38 mouse cellular contexts compared by ENCODE assay signal in the genomic region with DNA sequence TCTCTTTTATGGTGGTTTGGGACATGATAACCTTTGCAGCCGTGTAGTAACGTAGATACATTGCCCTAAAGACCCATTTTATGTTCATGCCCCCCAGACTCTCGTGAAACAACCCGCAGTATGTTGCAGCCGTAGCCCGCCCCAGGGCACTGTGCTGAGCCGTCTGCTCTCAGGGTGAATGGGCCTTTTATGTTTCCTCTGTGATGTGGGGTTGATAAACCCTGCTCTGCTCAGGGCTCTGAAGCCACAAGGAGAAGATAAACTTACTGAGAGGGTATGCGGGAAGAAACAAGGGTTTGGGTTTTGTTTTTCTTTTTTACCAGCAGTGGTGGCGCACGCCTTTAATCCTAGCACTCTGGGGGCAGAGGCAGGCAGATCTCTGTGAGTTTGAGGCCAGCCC. TPM values are rescaled to one million over a fixed set of nuclear protein-coding genes. Genes with fewer than 3 reads are reported as not detected.
DNase-seq lines count a peak whose midpoint lies in the region; ATAC-seq and TF ChIP-seq lines count a peak whose summit lies in the region.
"Had no signal": no experiment of that assay in that cellular context is flagged by ENCODE, and none has a peak within 500 bp of the region (broad histone marks: within the 10 kb centered on the region; RNA-seq: fewer than 3 reads in every experiment).

No protein-coding gene starts in this region.

- H3K27ac ChIP-seq in thymus, adult 2 months (ENCODE audit: control insufficient read depth, insufficient read depth, low read length), result no peak overlapping the region
- H3K27ac ChIP-seq: embryonic facial prominence, embryonic 10.5 days; embryonic facial prominence, embryonic 15.5 days; forebrain, embryonic 12.5 days; heart, embryonic 10.5 days; heart, embryonic 15.5 days; hindbrain, embryonic 12.5 days; left cerebral cortex, adult 2 months; limb, embryonic 12.5 days; liver, embryonic 15.5 days; midbrain, embryonic 10.5 days; midbrain, embryonic 15.5 days; stomach, embryonic 15.5 days had no signal

- TF ChIP-seq CTCF in thymus, adult 2 months (IDR thresholded peaks at IDR 0.05; ENCODE audit: borderline replicate concordance, control insufficient read depth, extremely low read depth, insufficient read depth, low read length, poor library complexity), result no peak

- 11% methylated on average over 10 of the region's 10 CpGs for WGBS in thymus, adult 2 months

- ATAC-seq in common myeloid progenitor, adult 5-6 weeks (replicated peaks; ENCODE audit: low read depth, poor library complexity, severe bottlenecking), result 0 out of 2 replicates have a peak, but pooled peaks have one; percentile 25
- no peak for ATAC-seq in granulocyte monocyte progenitor cell, adult 5-6 weeks (replicated peaks; ENCODE audit: poor library complexity, severe bottlenecking)
- ATAC-seq: forebrain, postnatal 0 days; midbrain, embryonic 15.5 days had no signal

- H3K4me3 ChIP-seq in thymus, adult 2 months (ENCODE audit: control insufficient read depth, insufficient read depth, low read length), result no peak overlapping the region
- H3K4me3 ChIP-seq: embryonic facial prominence, embryonic 10.5 days; embryonic facial prominence, embryonic 15.5 days; forebrain, embryonic 12.5 days; heart, embryonic 10.5 days; heart, embryonic 15.5 days; hindbrain, embryonic 12.5 days; left cerebral cortex, adult 2 months; limb, embryonic 12.5 days; liver, embryonic 15.5 days; midbrain, embryonic 10.5 days; midbrain, embryonic 15.5 days; stomach, embryonic 15.5 days had no signal

- peak; percentile 28 for DNase-seq in thymus, adult 2 months
- DNase-seq in thymus, adult 18-20 months, result no peak
- peak; percentile 36 for DNase-seq in thymus, postnatal 14 days
- DNase-seq in right cerebral cortex, adult 18-20 months, result no peak
- no peak for DNase-seq in ovary, postnatal 10 days (ENCODE audit: low spot score)
- DNase-seq: adrenal gland, postnatal 25 days; cerebellum, adult 11-12 months; cerebellum, postnatal 10 days; forebrain, postnatal 0 days; gastrocnemius, postnatal 10 days; kidney, adult 11 months; kidney, postnatal 14 days; layer of hippocampus, adult 9-11 months; lung, embryonic 14.5 days; right cerebral cortex, postnatal 14 days had no signal

- TF ChIP-seq POLR2A in thymus, adult 2 months (IDR thresholded peaks at IDR 0.05; ENCODE audit: control insufficient read depth, extremely low read depth, insufficient read depth, low read length, poor library complexity), result no peak

- H3K27me3 ChIP-seq in thymus, adult 2 months (ENCODE audit: control insufficient read depth, insufficient read depth, low read length), result no peaks in the 10 kb centered on the region
- H3K27me3 ChIP-seq: embryonic facial prominence, embryonic 15.5 days; forebrain, embryonic 12.5 days; heart, embryonic 15.5 days; hindbrain, embryonic 12.5 days; limb, embryonic 12.5 days; midbrain, embryonic 15.5 days; stomach, embryonic 15.5 days had no signal

- H3K4me1 ChIP-seq in thymus, adult 2 months (replicated peaks; ENCODE audit: control insufficient read depth, insufficient read depth, low read length), result peaks cover 8% of the 10 kb centered on the region
- H3K4me1 ChIP-seq: embryonic facial prominence, embryonic 10.5 days; embryonic facial prominence, embryonic 15.5 days; forebrain, embryonic 12.5 days; heart, embryonic 10.5 days; heart, embryonic 15.5 days; hindbrain, embryonic 12.5 days; limb, embryonic 12.5 days; midbrain, embryonic 10.5 days; midbrain, embryonic 15.5 days; stomach, embryonic 15.5 days had no signal

- no peaks in the 10 kb centered on the region for H3K36me3 ChIP-seq in thymus, adult 2 months (ENCODE audit: control insufficient read depth, insufficient read depth, low read length)
- H3K36me3 ChIP-seq: embryonic facial prominence, embryonic 10.5 days; embryonic facial prominence, embryonic 15.5 days; forebrain, embryonic 12.5 days; heart, embryonic 10.5 days; heart, embryonic 15.5 days; hindbrain, embryonic 12.5 days; limb, embryonic 12.5 days; liver, embryonic 15.5 days; midbrain, embryonic 10.5 days; midbrain, embryonic 15.5 days; stomach, embryonic 15.5 days had no signal

RNA-seq across cellular contexts. Expression of a gene that starts 27.9 kb away (rescaled TPM):
- 20.5 and 28.7 TPM in 2 replicates for polyA plus RNA-seq in thymus, adult 2 months (2012; rRNA removed)
- not detected in 2 replicates for total RNA-seq in common myeloid progenitor, adult 5-6 weeks (2017)
- total RNA-seq in granulocyte monocyte progenitor cell, adult 5-6 weeks (2014; fragmentation: Nextera tagmentation), result not detected in 2 replicates
- not detected in 2 replicates for total RNA-seq in granulocyte monocyte progenitor cell, adult 5-6 weeks (2017)
- total RNA-seq: adrenal gland, postnatal 25 days; gastrocnemius, postnatal 10 days; neutrophil, adult 5-6 weeks had no signal
- polyA plus RNA-seq: C2C12 had no signal

RNA-seq across cellular contexts. Expression of a gene that starts 37.0 kb away (rescaled TPM):
- 146 and 202 TPM in 2 replicates for polyA plus RNA-seq in thymus, adult 2 months (2012; rRNA removed)
- total RNA-seq in common myeloid progenitor, adult 5-6 weeks (2017), result 30.6 and 33.2 TPM in 2 replicates
- total RNA-seq in granulocyte monocyte progenitor cell, adult 5-6 weeks (2014; fragmentation: Nextera tagmentation), result 97.1 and 103 TPM in 2 replicates
- 27.2 and 27.5 TPM in 2 replicates for total RNA-seq in granulocyte monocyte progenitor cell, adult 5-6 weeks (2017)

RNA-seq across cellular contexts. Expression of a gene that starts 38.9 kb away (rescaled TPM):
- polyA plus RNA-seq in thymus, adult 2 months (2012; rRNA removed), result not detected in 2 replicates
- not detected in 2 replicates for total RNA-seq in common myeloid progenitor, adult 5-6 weeks (2017)
- not detected in 2 replicates for total RNA-seq in granulocyte monocyte progenitor cell, adult 5-6 weeks (2014; fragmentation: Nextera tagmentation)
- not detected in 2 replicates for total RNA-seq in granulocyte monocyte progenitor cell, adult 5-6 weeks (2017)
- total RNA-seq: adrenal gland, postnatal 25 days; forebrain, postnatal 0 days; gastrocnemius, postnatal 10 days; heart, postnatal 25 days; left cerebral cortex, adult 2 months; left cerebral cortex, postnatal 25 days; liver, adult 2 months; megakaryocyte progenitor cell, adult 5-6 weeks; neutrophil, adult 5-6 weeks had no signal
- polyA plus RNA-seq: C2C12; cortical plate, adult 2 months; embryonic facial prominence, embryonic 10.5 days; embryonic facial prominence, embryonic 15.5 days; forebrain, embryonic 12.5 days; forebrain, postnatal 0 days; heart, embryonic 10.5 days; heart, embryonic 15.5 days; hindbrain, embryonic 12.5 days; kidney, embryonic 14.5 days; limb, embryonic 12.5 days; liver, adult 2 months; liver, embryonic 15.5 days; lung, embryonic 14.5 days; midbrain, embryonic 10.5 days; midbrain, embryonic 15.5 days; neural tube, embryonic 11.5 days; stomach, embryonic 15.5 days had no signal

RNA-seq across cellular contexts. Expression of a gene that starts 48.4 kb away (rescaled TPM):
- 19.6 and 24.8 TPM in 2 replicates for polyA plus RNA-seq in thymus, adult 2 months (2012; rRNA removed)
- 0.18 TPM in 1 of 2 replicates, not detected in the other for total RNA-seq in common myeloid progenitor, adult 5-6 weeks (2017)
- 5.6 TPM in 1 of 2 replicates, not detected in the other for total RNA-seq in granulocyte monocyte progenitor cell, adult 5-6 weeks (2014; fragmentation: Nextera tagmentation)
- 0.46 and 0.95 TPM in 2 replicates for total RNA-seq in granulocyte monocyte progenitor cell, adult 5-6 weeks (2017)

RNA-seq across cellular contexts. Expression of a gene that starts 50.9 kb away (rescaled TPM):
- polyA plus RNA-seq in thymus, adult 2 months (2012; rRNA removed), result not detected in 2 replicates
- total RNA-seq in common myeloid progenitor, adult 5-6 weeks (2017), result not detected in 2 replicates
- not detected in 2 replicates for total RNA-seq in granulocyte monocyte progenitor cell, adult 5-6 weeks (2014; fragmentation: Nextera tagmentation)
- total RNA-seq in granulocyte monocyte progenitor cell, adult 5-6 weeks (2017), result not detected in 2 replicates
- total RNA-seq: forebrain, postnatal 0 days; gastrocnemius, postnatal 10 days; left cerebral cortex, adult 2 months; liver, adult 2 months; megakaryocyte progenitor cell, adult 5-6 weeks; neutrophil, adult 5-6 weeks had no signal
- polyA plus RNA-seq: C2C12; cortical plate, adult 2 months; embryonic facial prominence, embryonic 10.5 days; forebrain, embryonic 12.5 days; heart, embryonic 10.5 days; hindbrain, embryonic 12.5 days; kidney, embryonic 14.5 days; limb, embryonic 12.5 days; liver, embryonic 15.5 days; midbrain, embryonic 10.5 days; midbrain, embryonic 15.5 days; neural tube, embryonic 11.5 days had no signal

Comparison
In these comparisons a context has a peak if more than half of its experiments do, and no peak if none do; other contexts are left out.
1. DNase-seq: peak in thymus, adult 2 months (single experiment) and thymus, postnatal 14 days (single experiment); none in thymus, adult 18-20 months (0 of 2), right cerebral cortex, adult 18-20 months (single experiment) and ovary, postnatal 10 days (single experiment).